Mouse (Mus musculus): ENCODE data around the gene Fam89b. TPM values are rescaled to one million over a fixed set of nuclear protein-coding genes. Genes with fewer than 3 reads are reported as not detected.

The Fam89b gene
- 41.3 and 119 TPM in 2 replicates for polyA plus RNA-seq (2012; ENCODE audit: low replicate concordance)

GRCm38 (mm10) chr19:5729444-5729815 lies at the start of gene Fam89b:
TSS of gene Fam89b (minus strand) at chr19:5729653.

DNA sequence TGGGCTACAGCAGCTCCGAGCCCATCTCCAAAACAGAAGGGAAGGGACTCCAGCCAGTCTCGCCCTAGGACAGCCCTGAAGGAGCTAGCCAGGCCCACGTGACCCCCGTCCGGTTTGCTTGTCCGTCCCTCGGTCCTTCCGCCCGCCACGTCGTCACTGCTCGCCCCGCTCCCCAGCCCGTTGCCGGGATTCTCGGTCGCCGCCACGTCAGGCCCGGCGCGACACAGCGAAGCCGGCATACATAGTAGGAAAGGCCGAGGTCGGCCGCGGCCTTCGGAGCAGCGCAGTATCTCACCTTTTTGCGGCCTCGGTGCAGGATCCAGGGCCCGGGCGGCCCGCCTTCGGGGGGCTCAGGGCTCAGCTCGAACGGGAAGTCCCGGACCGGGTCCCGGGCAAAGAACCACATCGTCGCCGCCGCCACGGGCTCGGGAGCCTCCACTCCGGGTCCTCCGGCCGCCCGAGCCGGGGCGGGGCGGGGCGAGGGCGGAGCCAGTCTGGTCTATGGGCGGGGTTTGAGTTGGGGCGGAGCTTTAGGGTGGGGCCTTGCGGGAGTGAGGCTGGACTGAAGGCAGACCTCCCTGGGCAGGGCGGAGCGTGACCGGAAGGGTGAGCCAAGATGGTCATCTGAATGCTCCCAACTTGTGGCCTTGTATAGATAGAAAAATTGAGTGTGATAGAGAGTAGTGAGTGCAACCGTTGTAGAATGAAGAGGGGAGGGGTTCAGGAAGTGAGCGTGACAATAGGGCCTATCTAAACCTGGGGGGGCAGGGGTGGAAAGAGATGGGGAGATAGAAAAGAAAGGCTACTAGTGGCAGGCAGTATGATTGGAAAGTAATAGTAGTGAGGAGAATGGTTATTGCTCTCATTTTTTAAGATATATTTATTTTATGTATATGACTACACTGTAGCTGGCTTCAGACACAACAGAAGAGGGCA lies 41.7 kb upstream of the Fam89b start, which contains the start of gene Scyl1:
Scyl1 (minus strand) TSS at position 495 of the 936 bp plus-strand sequence.

GRCm38 (mm10) chr19:5740320-5741317 lies 11.2 kb upstream of the Fam89b start, which contains the start of gene Ltbp3:
TSS of gene Ltbp3 (plus strand) at chr19:5740904.

DNA sequence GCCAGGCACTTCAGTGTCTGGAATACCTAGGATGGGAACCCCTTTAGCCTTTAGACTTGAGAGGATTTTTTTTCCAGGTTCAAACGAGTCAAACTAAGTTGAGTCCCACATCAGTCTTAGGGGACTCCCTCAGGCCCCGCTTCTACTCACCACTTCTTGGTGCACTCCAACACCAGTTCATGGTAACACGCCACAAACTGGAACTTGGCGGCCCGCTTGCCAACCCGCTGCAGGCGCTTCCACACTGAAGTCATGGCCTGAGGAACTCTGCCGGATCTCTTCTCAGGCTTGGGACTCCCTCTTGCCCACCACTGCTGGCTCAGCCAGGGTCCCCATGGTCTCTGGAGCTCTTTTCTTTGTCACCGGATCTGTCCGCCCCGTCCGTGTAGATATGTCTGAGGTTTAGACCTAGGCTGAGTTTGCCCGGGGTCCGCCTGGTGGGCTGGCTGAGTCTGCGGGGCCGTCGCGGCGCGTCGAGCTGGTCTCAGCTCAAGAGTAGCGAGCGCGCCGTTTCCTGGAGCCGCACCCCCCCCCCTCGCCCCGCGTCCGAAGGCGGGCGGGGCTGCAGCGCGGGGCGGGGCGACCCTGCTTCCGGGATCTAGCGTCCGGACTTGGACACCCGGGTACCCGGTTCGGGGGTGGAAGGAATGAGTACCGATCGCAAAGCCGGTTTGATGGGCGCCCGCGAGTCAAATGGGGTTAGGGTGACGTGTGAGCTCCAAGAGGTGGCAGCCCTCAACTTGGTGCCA lies 3.5 kb downstream of the Fam89b start, which contains the start of gene Ehbp1l1:
Ehbp1l1 (minus strand) TSS at position 551 of the 749 bp plus-strand sequence.

DNA sequence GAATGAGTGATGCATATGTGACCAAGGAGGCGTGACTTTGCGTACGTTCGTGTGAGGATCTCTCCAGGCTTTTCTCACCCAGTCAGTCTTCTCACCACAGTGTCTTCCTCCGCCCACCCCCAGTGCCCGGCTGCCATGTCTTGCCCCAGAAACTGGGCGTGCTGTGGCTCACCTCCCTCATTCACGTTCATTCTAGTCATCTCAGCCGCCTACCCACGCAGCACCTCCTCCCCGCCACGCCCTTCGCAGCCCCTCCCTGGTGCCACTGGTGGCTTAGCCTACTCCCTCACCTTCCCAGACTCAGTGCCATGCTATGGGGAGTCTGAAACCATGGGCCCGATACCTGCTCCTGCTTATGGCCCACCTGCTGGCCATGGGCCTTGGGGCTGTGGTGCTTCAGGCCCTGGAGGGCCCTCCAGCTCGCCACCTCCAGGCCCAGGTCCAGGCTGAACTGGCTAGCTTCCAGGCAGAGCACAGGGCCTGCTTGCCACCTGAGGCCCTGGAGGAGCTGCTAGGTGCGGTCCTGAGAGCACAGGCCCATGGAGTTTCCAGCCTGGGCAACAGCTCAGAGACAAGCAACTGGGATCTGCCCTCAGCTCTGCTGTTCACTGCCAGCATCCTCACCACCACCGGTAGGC lies 25.2 kb downstream of the Fam89b start, which contains the start of gene Kcnk7:
Kcnk7 (plus strand) TSS at position 205 of the 638 bp plus-strand sequence.

GRCm38 (mm10) chr19:5688200-5689087 lies 41.0 kb downstream of the Fam89b start, which contains the start of the genes Map3k11 and Pcnx3:
TSS of gene Map3k11 (plus strand) at chr19:5688742.
TSS of gene Pcnx3 (minus strand) at chr19:5688908.

Other genes starting within 250 kb of the Fam89b start
- gene Mus81, start 241.3 kb downstream of the Fam89b start, polyA plus RNA-seq (2012; ENCODE audit: low replicate concordance): 58.4 and 60.0 TPM in 2 replicates
- gene Cfl1, start 239.2 kb downstream of the Fam89b start, polyA plus RNA-seq (2012; ENCODE audit: low replicate concordance): 2,530 and 3,476 TPM in 2 replicates
- gene 1700020D05Rik, start 225.9 kb downstream of the Fam89b start, polyA plus RNA-seq (2012; ENCODE audit: low replicate concordance): 0.35 and 0.47 TPM in 2 replicates
- 4.1 and 8.2 TPM in 2 replicates for gene Snx32, start 219.1 kb downstream of the Fam89b start, polyA plus RNA-seq (2012; ENCODE audit: low replicate concordance)
- gene Ovol1, start 169.0 kb downstream of the Fam89b start, polyA plus RNA-seq (2012; ENCODE audit: low replicate concordance): not detected in 2 replicates
- gene Ap5b1, start 161.6 kb downstream of the Fam89b start, polyA plus RNA-seq (2012; ENCODE audit: low replicate concordance): 16.9 and 32.7 TPM in 2 replicates
- 248 and 435 TPM in 2 replicates for gene Rnaseh2c, start 127.8 kb downstream of the Fam89b start, polyA plus RNA-seq (2012; ENCODE audit: low replicate concordance)
- 46.4 and 73.1 TPM in 2 replicates for gene Kat5, start 119.4 kb downstream of the Fam89b start, polyA plus RNA-seq (2012; ENCODE audit: low replicate concordance)
- gene Rela, start 92.2 kb downstream of the Fam89b start, polyA plus RNA-seq (2012; ENCODE audit: low replicate concordance): 61.2 and 268 TPM in 2 replicates
- gene Sipa1, start 65.9 kb downstream of the Fam89b start, polyA plus RNA-seq (2012; ENCODE audit: low replicate concordance): 361 and 570 TPM in 2 replicates
- gene Map3k11, start 40.9 kb downstream of the Fam89b start, polyA plus RNA-seq (2012; ENCODE audit: low replicate concordance): 157 and 178 TPM in 2 replicates
- gene Pcnx3, start 40.7 kb downstream of the Fam89b start, polyA plus RNA-seq (2012; ENCODE audit: low replicate concordance): 468 and 751 TPM in 2 replicates
- 1.1 and 3.7 TPM in 2 replicates for gene Kcnk7, start 25.3 kb downstream of the Fam89b start, polyA plus RNA-seq (2012; ENCODE audit: low replicate concordance)
- gene Ehbp1l1, start 3.3 kb downstream of the Fam89b start, polyA plus RNA-seq (2012; ENCODE audit: low replicate concordance): 268 and 413 TPM in 2 replicates
- gene Ltbp3, start 11.3 kb upstream of the Fam89b start, polyA plus RNA-seq (2012; ENCODE audit: low replicate concordance): 2.3 and 4.5 TPM in 2 replicates
- gene Scyl1, start 41.8 kb upstream of the Fam89b start, polyA plus RNA-seq (2012; ENCODE audit: low replicate concordance): 56.3 and 57.0 TPM in 2 replicates
- 18.0 and 18.2 TPM in 2 replicates for gene Frmd8, start 145.6 kb upstream of the Fam89b start, polyA plus RNA-seq (2012; ENCODE audit: low replicate concordance)
- gene Slc25a45, start 148.2 kb upstream of the Fam89b start, polyA plus RNA-seq (2012; ENCODE audit: low replicate concordance): 0.65 and 5.0 TPM in 2 replicates
- gene Tigd3, start 164.5 kb upstream of the Fam89b start, polyA plus RNA-seq (2012; ENCODE audit: low replicate concordance): 1.4 and 2.3 TPM in 2 replicates
- 15.3 and 54.9 TPM in 2 replicates for gene Dpf2, start 183.4 kb upstream of the Fam89b start, polyA plus RNA-seq (2012; ENCODE audit: low replicate concordance)
- gene Cdc42ep2, start 195.2 kb upstream of the Fam89b start, polyA plus RNA-seq (2012; ENCODE audit: low replicate concordance): 1.8 and 1.9 TPM in 2 replicates
- 42.9 and 62.3 TPM in 2 replicates for gene Pola2, start 234.5 kb upstream of the Fam89b start, polyA plus RNA-seq (2012; ENCODE audit: low replicate concordance)